ENCODE assay signal across 20 mouse cellular contexts in the genomic region with DNA sequence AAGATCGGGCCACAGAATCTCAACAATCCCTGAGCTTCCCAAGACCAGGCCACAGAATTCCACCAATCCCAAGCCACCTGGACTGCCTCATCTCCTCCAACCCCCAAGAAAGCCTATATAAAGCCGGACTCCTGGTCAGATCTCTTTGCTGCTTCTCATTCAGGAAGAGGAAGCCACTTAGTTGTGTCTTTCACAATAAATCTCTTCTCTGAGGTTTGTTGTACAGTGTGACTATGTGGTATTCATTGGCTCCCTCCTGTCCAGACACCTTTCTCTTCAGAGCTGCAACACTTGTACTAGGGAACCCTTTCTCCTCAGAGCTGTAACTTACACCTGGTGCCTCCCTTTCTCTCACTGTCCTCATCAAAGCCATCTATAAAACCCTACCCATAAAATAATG.
"Had no signal": no experiment of that assay in that cellular context is flagged by ENCODE, and none has a peak within 500 bp of the region (broad histone marks: within the 10 kb centered on the region; RNA-seq: fewer than 3 reads in every experiment).

No protein-coding gene starts in this region.

- H3K9me3 ChIP-seq: heart, embryonic 10.5 days; heart, embryonic 12.5 days; hindbrain, embryonic 10.5 days; hindbrain, embryonic 12.5 days; intestine, embryonic 15.5 days; limb, embryonic 13.5 days; limb, embryonic 15.5 days; liver, embryonic 12.5 days had no signal

- H3K4me3 ChIP-seq: heart, embryonic 10.5 days; heart, embryonic 12.5 days; hindbrain, embryonic 10.5 days; hindbrain, embryonic 12.5 days; intestine, embryonic 15.5 days; layer of hippocampus, adult 2 months; limb, embryonic 13.5 days; limb, embryonic 15.5 days; liver, embryonic 12.5 days had no signal

- H3K4me2 ChIP-seq: heart, embryonic 12.5 days; hindbrain, embryonic 12.5 days; hindbrain, embryonic 14.5 days; intestine, embryonic 15.5 days; limb, embryonic 13.5 days; limb, embryonic 15.5 days; liver, embryonic 12.5 days had no signal

- DNase-seq: gastrocnemius, postnatal 14 days; gastrocnemius, postnatal 36 days; heart, adult 18-20 months; heart, postnatal 10 days; heart, postnatal 4 days; kidney, adult 18-20 months; kidney, adult 8-10 months had no signal

- H3K4me1 ChIP-seq: hindbrain, embryonic 12.5 days; intestine, embryonic 15.5 days; limb, embryonic 15.5 days had no signal

- H3K36me3 ChIP-seq: heart, embryonic 10.5 days; intestine, embryonic 15.5 days; limb, embryonic 13.5 days had no signal

- H3K27ac ChIP-seq: heart, embryonic 10.5 days; hindbrain, embryonic 10.5 days; hindbrain, embryonic 12.5 days; hindbrain, embryonic 14.5 days; intestine, embryonic 15.5 days; layer of hippocampus, adult 2 months; limb, embryonic 13.5 days; limb, embryonic 15.5 days; liver, embryonic 12.5 days had no signal

- H3K9ac ChIP-seq: heart, embryonic 12.5 days; hindbrain, embryonic 12.5 days; hindbrain, embryonic 14.5 days; intestine, embryonic 15.5 days; limb, embryonic 13.5 days; limb, embryonic 15.5 days; liver, embryonic 12.5 days had no signal

- H3K27me3 ChIP-seq: heart, embryonic 12.5 days; hindbrain, embryonic 12.5 days; intestine, embryonic 15.5 days; limb, embryonic 13.5 days; limb, embryonic 15.5 days; liver, embryonic 12.5 days had no signal

- ATAC-seq: hindbrain, embryonic 16.5 days; inflammation-experienced regulatory T-cells, adult 6 months; intestine, embryonic 15.5 days; intestine, postnatal 0 days; liver, embryonic 12.5 days had no signal
